Mouse (Mus musculus) right cerebral cortex, postnatal 25 days (tissue): ENCODE results near the gene Cfap97d2.
A peak's percentile ranks its signal among the peaks of the same experiment; 100 is the strongest.

Experiments
- DNase-seq: peaks from one replicate; pipeline ENCODE4 v3.0.0; 2022

Cfap97d2 gene

GRCm38 (mm10) chr8:13705668-13706067 lies at the start of gene Cfap97d2:
Gene Cfap97d2 (plus strand): TSS chr8:13705889.
- peak; percentile 67 for DNase-seq

- DNase-seq = no peak
Measured at GRCm38 (mm10) chr8:13657479-13657878, 48.2 kb upstream of the Cfap97d2 start.

GRCm38 (mm10) chr8:13660323-13660722 lies 45.4 kb upstream of the Cfap97d2 start:
- no peak for DNase-seq

- DNase-seq = no peak
Measured at GRCm38 (mm10) chr8:13664711-13665210, 40.9 kb upstream of the Cfap97d2 start.

- no peak for DNase-seq
Measured at GRCm38 (mm10) chr8:13665538-13665937, 40.2 kb upstream of the Cfap97d2 start.

GRCm38 (mm10) chr8:13665944-13666343 lies 39.7 kb upstream of the Cfap97d2 start:
- no peak for DNase-seq

GRCm38 (mm10) chr8:13667917-13668316 lies 37.8 kb upstream of the Cfap97d2 start:
- no peak for DNase-seq

- no peak for DNase-seq
Measured at GRCm38 (mm10) chr8:13668367-13668766, 37.3 kb upstream of the Cfap97d2 start.

- DNase-seq = no peak
Measured at GRCm38 (mm10) chr8:13670011-13670471, 35.6 kb upstream of the Cfap97d2 start.

GRCm38 (mm10) chr8:13671246-13672003 lies 34.3 kb upstream of the Cfap97d2 start:
- DNase-seq = no peak

- DNase-seq = no peak
Measured at GRCm38 (mm10) chr8:13673215-13673614, 32.5 kb upstream of the Cfap97d2 start.

GRCm38 (mm10) chr8:13674294-13675010 lies 31.2 kb upstream of the Cfap97d2 start:
- DNase-seq = no peak

GRCm38 (mm10) chr8:13675121-13675520 lies 30.6 kb upstream of the Cfap97d2 start:
- DNase-seq = no peak

GRCm38 (mm10) chr8:13675524-13675923 lies 30.2 kb upstream of the Cfap97d2 start:
- no peak for DNase-seq

- peak; percentile 36 for DNase-seq
Measured at GRCm38 (mm10) chr8:13676302-13676700, 29.4 kb upstream of the Cfap97d2 start.

GRCm38 (mm10) chr8:13676701-13677412 lies 28.8 kb upstream of the Cfap97d2 start:
- DNase-seq = peak; percentile 72

GRCm38 (mm10) chr8:13677413-13677883 lies 28.2 kb upstream of the Cfap97d2 start, which contains the start of gene Rasa3:
Gene Rasa3 (minus strand): TSS chr8:13677603.
- peak; percentile 96 for DNase-seq

GRCm38 (mm10) chr8:13678182-13678581 lies 27.5 kb upstream of the Cfap97d2 start:
- DNase-seq = no peak

- DNase-seq = no peak
Measured at GRCm38 (mm10) chr8:13684131-13684530, 21.6 kb upstream of the Cfap97d2 start.

GRCm38 (mm10) chr8:13685674-13686314 lies 19.9 kb upstream of the Cfap97d2 start:
- DNase-seq = no peak

GRCm38 (mm10) chr8:13686426-13686825 lies 19.3 kb upstream of the Cfap97d2 start:
- DNase-seq = no peak

- DNase-seq = no peak
Measured at GRCm38 (mm10) chr8:13687101-13687717, 18.5 kb upstream of the Cfap97d2 start.
